Mouse (Mus musculus) frontal cortex, postnatal 14 days (tissue): Measurements from ENCODE around the gene Pigg.

Source experiments
- DNase-seq, 2 experiments: peaks; one replicate each; pipeline ENCODE4 v3.0.0; 2022; ENCODE audit warnings: low spot score in 2 of 2

The Pigg gene

GRCm38 (mm10) chr5:108357862-108358261 is 45.5 kb downstream of the Pigg start:
- DNase-seq: no peak

- peak in 1 of 2 experiments; percentile 40 for DNase-seq
Observed at GRCm38 (mm10) chr5:108359491-108359890, 47.1 kb downstream of the Pigg start.

GRCm38 (mm10) chr5:108360211-108360610 is 47.8 kb downstream of the Pigg start:
- no peak for DNase-seq

- no peak for DNase-seq
Observed at GRCm38 (mm10) chr5:108362330-108362729, 49.9 kb downstream of the Pigg start.

- no peak for DNase-seq
Observed at GRCm38 (mm10) chr5:108366328-108366983, 54.0 kb downstream of the Pigg start.

- DNase-seq: peak in 1 of 2 experiments; percentile 45
Observed at GRCm38 (mm10) chr5:108366984-108367841, 54.8 kb downstream of the Pigg start.

- no peak for DNase-seq
Observed at GRCm38 (mm10) chr5:108367871-108368332, 55.5 kb downstream of the Pigg start, which contains the start of gene Gm42517. Gm42517 (minus strand) TSS chr5:108367922.

GRCm38 (mm10) chr5:108368446-108368845 is 56.0 kb downstream of the Pigg start:
- DNase-seq: peak in 1 of 2 experiments; percentile 30

- DNase-seq: peak; percentile 85 to 87
Observed at GRCm38 (mm10) chr5:108368851-108369621, 56.6 kb downstream of the Pigg start.

- DNase-seq: no peak
Observed at GRCm38 (mm10) chr5:108369964-108370363, 57.6 kb downstream of the Pigg start.

GRCm38 (mm10) chr5:108374079-108374478 is 61.7 kb downstream of the Pigg start:
- DNase-seq: no peak

- no peak for DNase-seq
Observed at GRCm38 (mm10) chr5:108376059-108376458, 63.6 kb downstream of the Pigg start.

- DNase-seq: no peak
Observed at GRCm38 (mm10) chr5:108378346-108378745, 65.9 kb downstream of the Pigg start.

- DNase-seq: no peak
Observed at GRCm38 (mm10) chr5:108385632-108386031, 73.2 kb downstream of the Pigg start.

GRCm38 (mm10) chr5:108386449-108386848 is 74.0 kb downstream of the Pigg start:
- no peak for DNase-seq

- DNase-seq: no peak
Observed at GRCm38 (mm10) chr5:108388201-108388600, 75.8 kb downstream of the Pigg start, which contains the start of gene Pde6b. Pde6b (plus strand) TSS chr5:108388391.

- DNase-seq: no peak
Observed at GRCm38 (mm10) chr5:108389744-108390143, 77.3 kb downstream of the Pigg start.
